Mouse (Mus musculus): ENCODE data around the gene Ndufa4l2. TPM values are rescaled to one million over a fixed set of nuclear protein-coding genes. Genes with fewer than 3 reads are reported as not detected.

The Ndufa4l2 gene
- polyA plus RNA-seq, 1 experiment, result 13.0 TPM

GRCm38 (mm10) chr10:127509837-127510701 lies 4.7 kb upstream of the Ndufa4l2 start:
- peak; percentile 96 for DNase-seq (ENCODE audit: low read depth)
- TF ChIP-seq CTCF (IDR thresholded peaks at IDR 0.05; ENCODE audit: borderline replicate concordance, extremely low read depth, insufficient read depth, insufficient read length), result no peak
- TF ChIP-seq POLR2A (IDR thresholded peaks at IDR 0.05; ENCODE audit: borderline replicate concordance, extremely low read depth, insufficient read depth, insufficient read length, poor library complexity, severe bottlenecking), result no peak

- TF ChIP-seq POLR2A (IDR thresholded peaks at IDR 0.05; ENCODE audit: borderline replicate concordance, extremely low read depth, insufficient read depth, insufficient read length, poor library complexity, severe bottlenecking) (no peak), CTCF (IDR thresholded peaks at IDR 0.05; ENCODE audit: borderline replicate concordance, extremely low read depth, insufficient read depth, insufficient read length) (no peak)
- DNase-seq (ENCODE audit: low read depth), result peak; percentile 81
These were observed 3.7 kb upstream of the Ndufa4l2 start for GRCm38 (mm10) chr10:127510895-127511617.

- peak; percentile 91 for DNase-seq (ENCODE audit: low read depth)
- TF ChIP-seq CTCF (IDR thresholded peaks at IDR 0.05; ENCODE audit: borderline replicate concordance, extremely low read depth, insufficient read depth, insufficient read length), result peak; percentile 14; the same call in 1 of the 2 replicates
- 0 out of 2 replicates have a peak, but pooled peaks have one; percentile 14 for TF ChIP-seq POLR2A (IDR thresholded peaks at IDR 0.05; ENCODE audit: borderline replicate concordance, extremely low read depth, insufficient read depth, insufficient read length, poor library complexity, severe bottlenecking)
These were observed 3.0 kb upstream of the Ndufa4l2 start for GRCm38 (mm10) chr10:127511634-127512306.

GRCm38 (mm10) chr10:127512307-127512666 lies 2.5 kb upstream of the Ndufa4l2 start:
- no peak for DNase-seq (ENCODE audit: low read depth)
- no peak for TF ChIP-seq POLR2A (IDR thresholded peaks at IDR 0.05; ENCODE audit: borderline replicate concordance, extremely low read depth, insufficient read depth, insufficient read length, poor library complexity, severe bottlenecking)
- TF ChIP-seq CTCF (IDR thresholded peaks at IDR 0.05; ENCODE audit: borderline replicate concordance, extremely low read depth, insufficient read depth, insufficient read length), result no peak

- peak; percentile 97 for DNase-seq (ENCODE audit: low read depth)
These were observed 2.0 kb upstream of the Ndufa4l2 start for GRCm38 (mm10) chr10:127512813-127513212.

GRCm38 (mm10) chr10:127513501-127514091 lies 1.2 kb upstream of the Ndufa4l2 start:
- TF ChIP-seq CTCF (IDR thresholded peaks at IDR 0.05; ENCODE audit: borderline replicate concordance, extremely low read depth, insufficient read depth, insufficient read length) (no peak), POLR2A (IDR thresholded peaks at IDR 0.05; ENCODE audit: borderline replicate concordance, extremely low read depth, insufficient read depth, insufficient read length, poor library complexity, severe bottlenecking) (no peak)

More at GRCm38 (mm10) chr10:127512813-127513212, 2.0 kb upstream of the Ndufa4l2 start:
- no peak for TF ChIP-seq POLR2A (IDR thresholded peaks at IDR 0.05; ENCODE audit: borderline replicate concordance, extremely low read depth, insufficient read depth, insufficient read length, poor library complexity, severe bottlenecking)
- peak; percentile 100 for TF ChIP-seq CTCF (IDR thresholded peaks at IDR 0.05; ENCODE audit: borderline replicate concordance, extremely low read depth, insufficient read depth, insufficient read length)

GRCm38 (mm10) chr10:127514111-127514698 lies 562 bp upstream of the Ndufa4l2 start:
- TF ChIP-seq POLR2A (IDR thresholded peaks at IDR 0.05; ENCODE audit: borderline replicate concordance, extremely low read depth, insufficient read depth, insufficient read length, poor library complexity, severe bottlenecking), result no peak
- no peak for DNase-seq (ENCODE audit: low read depth)

More at GRCm38 (mm10) chr10:127513501-127514091, 1.2 kb upstream of the Ndufa4l2 start:
- DNase-seq (ENCODE audit: low read depth), result peak; percentile 89

GRCm38 (mm10) chr10:127515271-127515982 lies 660 bp downstream of the Ndufa4l2 start:
- no peak for DNase-seq (ENCODE audit: low read depth)
- TF ChIP-seq POLR2A (IDR thresholded peaks at IDR 0.05; ENCODE audit: borderline replicate concordance, extremely low read depth, insufficient read depth, insufficient read length, poor library complexity, severe bottlenecking), result no peak
- no peak for TF ChIP-seq CTCF (IDR thresholded peaks at IDR 0.05; ENCODE audit: borderline replicate concordance, extremely low read depth, insufficient read depth, insufficient read length)

- no peak for DNase-seq (ENCODE audit: low read depth)
- TF ChIP-seq CTCF (IDR thresholded peaks at IDR 0.05; ENCODE audit: borderline replicate concordance, extremely low read depth, insufficient read depth, insufficient read length), result no peak
- no peak for TF ChIP-seq POLR2A (IDR thresholded peaks at IDR 0.05; ENCODE audit: borderline replicate concordance, extremely low read depth, insufficient read depth, insufficient read length, poor library complexity, severe bottlenecking)
These were observed 1.3 kb downstream of the Ndufa4l2 start for GRCm38 (mm10) chr10:127515983-127516459.

Data from brain, embryonic 14.5 days (tissue).